Mouse (Mus musculus) adipocyte (in vitro differentiated cells): ENCODE measurements around the gene Rad51b.

Experiments
- DNase-seq: peaks from one replicate; pipeline ENCODE4 v3.0.0-alpha.2; 2016; ENCODE audit warnings: low spot score

Gene Rad51b

GRCm38 (mm10) chr12:79804776-79805524, 507.9 kb downstream of the Rad51b start:
- DNase-seq, result no peak

- DNase-seq, result no peak
Measured at GRCm38 (mm10) chr12:79806990-79807389, 509.9 kb downstream of the Rad51b start.

DNA sequence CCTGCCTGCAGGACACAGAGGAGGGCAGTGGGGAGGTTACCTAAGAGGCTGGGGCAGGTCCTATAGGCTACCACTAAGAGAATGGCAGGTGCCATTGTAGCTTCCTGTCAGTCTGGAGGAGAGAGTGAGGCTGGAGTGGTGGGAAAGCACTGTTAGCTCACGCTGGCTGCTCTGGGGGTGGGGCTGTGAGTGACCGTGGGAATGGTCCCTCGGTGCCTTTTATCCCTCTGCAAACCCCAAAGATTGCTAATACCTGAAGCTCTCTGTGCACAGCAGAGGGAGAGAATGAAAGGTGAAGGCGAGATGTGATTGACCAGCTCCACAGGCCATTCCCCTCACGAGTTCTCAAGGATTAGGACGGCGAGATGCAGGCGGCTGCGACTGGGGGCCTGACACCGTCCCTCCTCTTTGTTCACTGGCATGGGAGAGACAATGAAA, 510.3 kb downstream of the Rad51b start:
- no peak for DNase-seq

DNA sequence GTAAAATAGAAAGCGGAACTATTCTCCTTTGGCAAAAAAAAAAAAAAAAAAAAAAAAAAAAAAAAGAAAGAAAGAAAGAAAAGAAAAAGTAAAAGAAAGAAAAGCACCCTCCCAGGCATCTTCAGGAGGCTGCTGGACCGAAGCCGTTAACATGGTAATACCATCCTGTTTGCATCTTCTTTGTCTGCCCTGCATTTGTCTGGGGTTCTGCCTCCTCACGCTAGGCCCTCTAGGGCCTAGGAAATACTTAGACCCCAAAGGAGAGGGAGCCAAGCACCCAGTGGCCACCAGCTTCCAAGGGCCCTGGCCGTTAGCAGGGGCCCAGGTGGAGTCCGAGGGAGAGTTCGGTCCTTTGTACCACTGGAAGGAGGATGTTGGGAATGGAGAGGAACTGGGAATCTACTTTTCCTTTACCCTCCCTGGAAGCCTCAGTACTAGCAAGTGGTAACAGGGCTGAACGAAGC, 510.9 kb downstream of the Rad51b start:
- no peak for DNase-seq

GRCm38 (mm10) chr12:79808426-79809398, 511.6 kb downstream of the Rad51b start:
- DNase-seq, result no peak

DNA sequence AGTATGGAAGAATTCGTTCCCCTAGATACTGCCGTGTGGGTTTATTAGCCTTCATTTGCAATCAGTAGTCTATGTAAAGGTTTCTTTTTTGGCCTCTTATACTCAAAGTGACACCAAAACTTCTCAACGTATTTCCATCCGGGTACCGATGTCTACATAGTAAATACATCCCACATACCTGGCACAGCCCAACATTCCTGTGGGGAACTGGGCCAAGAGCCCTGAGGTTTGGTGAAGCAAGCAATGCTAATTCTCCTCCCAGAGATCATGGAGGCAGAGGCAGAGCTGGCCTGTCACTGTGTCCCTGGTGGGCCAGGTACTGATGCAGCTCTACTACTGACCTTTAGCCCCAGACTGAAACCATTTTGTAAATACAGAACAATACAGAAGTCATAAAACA, 512.4 kb downstream of the Rad51b start:
- DNase-seq, result no peak

DNA sequence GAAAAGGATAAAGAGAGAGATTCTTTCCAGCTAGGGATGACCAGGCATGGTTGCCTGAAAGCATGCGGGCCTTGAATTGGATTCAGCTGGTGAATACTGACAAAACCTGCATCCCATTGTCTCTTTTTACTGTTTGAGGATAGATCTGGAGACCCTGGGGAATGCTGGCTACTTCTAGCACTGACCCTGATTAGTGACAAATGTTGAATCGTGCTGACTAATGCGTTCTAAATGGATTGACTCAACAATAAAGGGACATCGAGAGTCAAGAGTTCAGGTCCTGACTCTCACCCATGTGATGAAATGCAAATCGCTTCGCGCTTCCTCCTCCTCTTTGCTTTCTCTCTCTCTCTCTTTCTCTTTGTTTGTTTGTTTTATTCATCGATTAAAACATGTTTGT, 515.3 kb downstream of the Rad51b start:
- DNase-seq, result no peak

DNA sequence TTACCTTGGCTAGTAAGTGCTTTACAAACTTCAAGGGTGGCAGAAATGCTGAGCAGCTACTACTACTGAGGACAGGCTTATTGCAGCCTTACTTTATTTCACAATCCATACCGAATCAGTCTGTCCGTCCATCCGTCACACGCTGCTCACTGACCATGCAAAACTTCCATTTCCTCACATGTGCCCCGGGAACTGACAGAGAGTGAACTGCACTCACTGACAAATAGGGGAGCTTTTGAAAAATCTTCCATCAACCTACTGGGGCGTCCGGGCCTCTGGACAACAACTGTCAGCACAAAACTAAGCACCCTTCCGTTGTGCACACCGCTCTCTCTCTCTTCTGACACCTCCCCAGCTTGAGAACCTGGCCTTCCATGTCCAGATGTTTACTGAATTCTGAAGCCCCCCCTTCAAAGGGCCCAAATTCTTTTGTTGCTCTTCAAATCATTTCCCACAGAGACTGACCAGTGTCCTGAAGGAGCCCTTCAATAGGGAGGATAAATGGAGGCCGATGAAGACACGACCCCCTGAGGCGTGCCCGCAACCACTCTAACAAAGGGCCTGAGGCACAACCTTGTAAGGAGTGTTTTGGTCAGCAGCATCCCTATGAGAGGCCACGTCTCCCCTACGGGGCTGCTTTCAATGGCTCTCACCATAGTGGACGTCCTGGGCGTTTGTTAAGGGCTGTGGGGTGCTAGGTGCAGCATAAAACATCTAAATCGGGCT, 515.9 kb downstream of the Rad51b start:
- DNase-seq, result no peak

DNA sequence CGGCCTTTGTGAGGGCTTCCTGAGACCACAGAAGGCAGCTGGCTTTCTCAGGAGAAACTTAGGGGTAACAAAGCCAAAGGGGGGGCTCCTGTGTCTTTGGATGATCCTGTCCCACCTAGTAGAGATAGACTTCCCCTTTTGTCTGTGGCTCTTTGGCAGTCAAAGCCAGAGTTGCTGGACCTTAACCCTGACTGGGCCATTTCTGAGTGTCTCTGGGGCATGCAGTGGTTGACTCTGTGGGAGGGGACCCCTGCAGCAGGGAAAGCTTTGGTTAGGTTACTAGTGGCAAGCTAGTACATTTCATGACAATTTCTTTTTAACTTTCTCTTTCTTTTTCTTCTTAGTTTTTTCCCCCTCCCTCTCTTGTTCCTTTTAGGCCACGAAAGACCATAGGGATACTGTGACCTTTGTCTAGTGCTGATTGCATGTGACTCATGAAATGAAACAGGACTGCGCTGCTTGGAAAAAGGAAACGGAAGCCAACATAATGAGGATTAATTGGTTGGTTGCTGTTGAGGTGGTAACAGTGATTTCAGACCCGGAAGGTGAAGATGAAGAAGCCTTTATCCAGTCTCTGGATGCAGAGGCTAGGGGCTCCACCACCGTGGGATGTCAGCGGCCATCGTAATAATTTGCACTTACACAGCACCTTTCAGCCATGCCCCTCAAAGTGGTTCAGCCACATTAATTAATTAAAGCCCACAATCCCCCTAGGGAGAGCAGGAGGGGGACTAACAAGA, 516.7 kb downstream of the Rad51b start:
- no peak for DNase-seq

GRCm38 (mm10) chr12:79814312-79815091, 517.4 kb downstream of the Rad51b start:
- no peak for DNase-seq

DNA sequence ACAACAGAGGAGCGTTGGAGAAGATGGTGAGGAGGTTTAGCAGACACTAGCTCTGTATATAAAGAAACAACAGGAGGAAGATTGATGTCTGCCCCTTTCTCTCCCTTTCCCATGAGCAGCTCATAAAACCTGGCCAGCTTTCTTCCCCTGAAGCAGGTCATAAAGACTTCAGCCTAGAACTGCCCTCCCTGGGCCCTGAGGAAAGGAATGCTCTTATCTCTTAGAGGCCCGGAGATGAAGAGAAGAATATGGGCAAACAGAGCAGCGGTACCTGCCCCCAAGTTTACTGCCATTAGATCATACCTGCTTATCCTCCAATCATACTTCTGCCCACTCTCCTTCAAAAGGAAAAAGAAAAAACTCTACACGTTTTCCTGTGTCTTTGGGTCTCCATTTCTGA, 519.2 kb downstream of the Rad51b start:
- DNase-seq, result no peak

GRCm38 (mm10) chr12:79820228-79820958, 523.3 kb downstream of the Rad51b start:
- DNase-seq, result no peak

- DNase-seq, result peak; percentile 43
Measured at GRCm38 (mm10) chr12:79821901-79822300, 524.8 kb downstream of the Rad51b start.

DNA sequence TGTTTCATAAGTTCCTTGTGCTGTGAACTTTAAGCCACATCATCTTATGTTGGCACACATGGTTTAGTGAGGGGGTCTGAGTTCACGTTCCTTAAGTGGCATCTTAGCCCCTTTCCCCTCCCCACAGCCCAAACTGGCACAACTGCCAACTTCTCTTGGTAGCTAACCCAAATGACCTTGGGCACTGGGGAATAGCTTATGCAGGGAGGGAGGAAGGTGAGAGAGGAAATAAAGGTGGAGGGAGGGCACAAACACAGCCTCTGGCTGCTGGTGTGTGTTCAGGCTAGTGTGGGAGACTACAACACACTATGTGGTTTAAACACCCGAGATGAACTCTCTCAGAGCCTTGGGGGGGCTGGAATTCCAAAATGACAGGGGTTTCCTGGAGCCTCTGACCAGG, 525.3 kb downstream of the Rad51b start:
- DNase-seq, result no peak

- DNase-seq, result no peak
Measured at GRCm38 (mm10) chr12:79825922-79826321, 528.8 kb downstream of the Rad51b start.

- no peak for DNase-seq
Measured at GRCm38 (mm10) chr12:79827233-79827692, 530.2 kb downstream of the Rad51b start.

- DNase-seq, result no peak
Measured at GRCm38 (mm10) chr12:79827735-79828134, 530.7 kb downstream of the Rad51b start.

- DNase-seq, result no peak
Measured at GRCm38 (mm10) chr12:79830686-79831085, 533.6 kb downstream of the Rad51b start.

DNA sequence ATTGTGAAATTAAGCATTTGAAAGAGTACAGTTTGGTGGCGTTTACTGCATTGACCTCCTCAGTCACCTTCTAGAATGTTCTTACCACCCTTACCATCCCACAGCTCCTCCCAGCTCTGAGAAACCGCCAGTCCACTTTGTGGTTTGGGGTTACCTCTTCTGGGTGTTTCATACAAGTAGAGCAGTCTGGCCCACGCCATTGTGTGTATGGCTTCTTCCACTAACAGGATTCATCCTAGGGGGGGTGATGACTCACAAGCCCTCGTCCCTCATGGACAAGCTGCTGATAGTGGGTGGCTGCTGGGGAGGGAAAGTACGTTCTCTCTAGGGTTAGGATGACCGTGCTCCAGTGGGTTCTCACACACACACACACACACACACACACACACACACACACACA, 535.5 kb downstream of the Rad51b start:
- no peak for DNase-seq

GRCm38 (mm10) chr12:79835521-79835920, 538.4 kb downstream of the Rad51b start:
- DNase-seq, result no peak
